Mouse (Mus musculus) midbrain, embryonic 16.5 days (tissue): Measurements from ENCODE around the gene Amotl2. TPM values are rescaled to one million over a fixed set of nuclear protein-coding genes. Genes with fewer than 3 reads are reported as not detected.
A peak's percentile ranks its signal among the peaks of the same experiment; 100 is the strongest.

Source experiments
- ATAC-seq: fragments of 200-750 bp; cut with Nextera tagmentation; 2 replicates; pipeline ENCODE4 v1.8.0; 2017; ENCODE audit warnings: moderate TSS enrichment
- H3K27ac ChIP-seq: fragments of 300-500 bp; sonication (generic); 2 replicates; pipeline ENCODE4 v1.5.1; 2014; ENCODE audit warnings: mild to moderate bottlenecking, low read length, mixed read lengths
- H3K27me3 ChIP-seq: fragments of 300-500 bp; sonication (generic); 2 replicates; pipeline ENCODE4 v1.6.1; 2014; ENCODE audit warnings: low read depth, low read length, mixed read lengths; ENCODE audit not compliant: control insufficient read depth, insufficient read depth
- H3K36me3 ChIP-seq: fragments of 300-500 bp; sonication (generic); 2 replicates; pipeline ENCODE4 v1.6.1; 2014; ENCODE audit warnings: mild to moderate bottlenecking, low read length, moderate library complexity, mixed read lengths; ENCODE audit not compliant: control insufficient read depth, insufficient read depth
- H3K4me1 ChIP-seq: fragments of 300-500 bp; sonication (generic); 2 replicates; pipeline ENCODE4 v1.6.1; 2014; ENCODE audit warnings: mild to moderate bottlenecking, low read length, mixed read lengths; ENCODE audit not compliant: control insufficient read depth, insufficient read depth
- H3K4me2 ChIP-seq: fragments of 300-500 bp; sonication (generic); 2 replicates; pipeline ENCODE4 v1.6.1; 2014; ENCODE audit warnings: mild to moderate bottlenecking, low read length, mixed read lengths
- H3K4me3 ChIP-seq: fragments of 300-500 bp; sonication (generic); 2 replicates; pipeline ENCODE4 v1.5.1; 2014; ENCODE audit warnings: low read depth, mild to moderate bottlenecking, low read length, moderate library complexity, mixed read lengths
- H3K9ac ChIP-seq: fragments of 300-500 bp; sonication (generic); 2 replicates; pipeline ENCODE4 v1.6.1; 2014; ENCODE audit warnings: low read depth, low read length, mixed read lengths
- H3K9me3 ChIP-seq: fragments of 300-500 bp; sonication (generic); replicated peaks from 2 replicates; pipeline ENCODE4 v1.6.1; 2014; ENCODE audit warnings: mild to moderate bottlenecking, low read length, mixed read lengths; ENCODE audit not compliant: control insufficient read depth, poor library complexity, severe bottlenecking
- WGBS: fragments of 180-500 bp; shearing (Covaris S2); extraction: QIAGEN DNeasy Blood & Tissue Kit; methylation state at CpG from one replicate; pipeline ENCODE4 v1.1.7; 2014; 5-methylcytosine and 5-hydroxymethylcytosine counted together
- polyA plus RNA-seq: library from polyadenylated mRNA; unstranded; fragments of >200 nt; fragmentation: Nextera tagmentation; extraction: Ambion mirVana; gene quantifications from 2 replicates; pipeline ENCODE4 v1.2.1, GENCODE M21; 2015

Amotl2 gene
- polyA plus RNA-seq, 1 experiment from 2014 or later, result 58.4 TPM

DNA sequence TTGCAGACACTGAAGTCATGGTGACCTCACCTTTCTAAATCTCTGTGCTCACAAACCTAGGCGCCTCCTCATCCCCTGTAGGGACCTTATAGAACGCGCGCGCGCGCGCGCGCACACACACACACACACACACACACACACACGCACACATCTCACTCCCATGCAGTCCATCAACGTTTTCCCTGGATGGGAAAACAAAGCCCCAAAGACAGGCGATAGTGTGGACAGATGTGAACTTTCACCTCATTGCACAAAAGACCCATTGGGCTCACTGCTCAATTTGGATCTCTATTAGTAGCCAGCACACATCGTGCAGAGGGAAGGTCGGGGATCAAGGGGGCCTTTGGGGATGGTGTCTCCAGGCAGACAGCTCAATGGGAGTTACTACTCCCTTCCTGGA, 25.6 kb upstream of the Amotl2 start:
- Histone ChIP-seq H3K27ac (peak overlapping the region; percentile 96), H3K4me2 (peak overlapping the region; percentile 75), H3K9me3 (no peaks in the 10 kb centered on the region), H3K4me3 (peak overlapping the region; percentile 47), H3K9ac (peak overlapping the region; percentile 80; the same call in 1 of the 2 replicates), H3K36me3 (no peaks in the 10 kb centered on the region), H3K4me1 (peaks cover 18% of the 10 kb centered on the region), H3K27me3 (no peaks in the 10 kb centered on the region)
- ATAC-seq, result no peak
- WGBS, result under 1% methylated on average over 15 of the region's 15 CpGs

GRCm38 (mm10) chr9:102692564-102693475, 23.7 kb upstream of the Amotl2 start:
- Histone ChIP-seq H3K27ac (no peak overlapping the region), H3K4me2 (no peak overlapping the region), H3K36me3 (no peaks in the 10 kb centered on the region), H3K27me3 (no peaks in the 10 kb centered on the region), H3K9ac (no peak overlapping the region), H3K9me3 (no peaks in the 10 kb centered on the region), H3K4me3 (no peak overlapping the region), H3K4me1 (peaks cover 14% of the 10 kb centered on the region)
- ATAC-seq, result no peak
- WGBS, result 44% methylated on average over 9 of the region's 9 CpGs

DNA sequence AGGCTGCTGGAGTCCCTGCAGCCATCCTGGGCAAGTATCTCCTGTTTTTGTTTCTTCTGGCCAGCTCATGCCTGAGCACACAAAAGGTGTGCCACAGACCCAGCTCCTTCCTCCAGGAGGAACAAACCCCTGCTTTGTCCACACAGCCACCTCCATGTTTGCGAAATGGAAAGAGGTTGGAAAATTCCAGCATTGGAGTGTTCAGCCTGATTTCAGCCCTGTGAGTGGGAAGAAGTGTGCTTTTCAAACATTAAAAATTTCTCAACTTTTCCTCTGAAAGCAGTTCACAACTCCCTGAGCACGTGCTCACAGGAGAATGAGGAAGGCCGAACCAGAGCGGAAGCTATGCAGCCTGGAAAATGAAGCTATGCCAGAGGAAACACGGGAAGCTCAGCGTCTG, 15.4 kb upstream of the Amotl2 start:
- no peak for ATAC-seq
- Histone ChIP-seq H3K36me3 (no peaks in the 10 kb centered on the region), H3K4me2 (no peak overlapping the region), H3K9me3 (peaks cover 6% of the 10 kb centered on the region; the same call in 1 of the 2 replicates), H3K4me3 (no peak overlapping the region), H3K27ac (no peak overlapping the region), H3K4me1 (no peaks in the 10 kb centered on the region), H3K9ac (no peak overlapping the region), H3K27me3 (no peaks in the 10 kb centered on the region)
- WGBS, result 89% methylated on average over 6 of the region's 6 CpGs

DNA sequence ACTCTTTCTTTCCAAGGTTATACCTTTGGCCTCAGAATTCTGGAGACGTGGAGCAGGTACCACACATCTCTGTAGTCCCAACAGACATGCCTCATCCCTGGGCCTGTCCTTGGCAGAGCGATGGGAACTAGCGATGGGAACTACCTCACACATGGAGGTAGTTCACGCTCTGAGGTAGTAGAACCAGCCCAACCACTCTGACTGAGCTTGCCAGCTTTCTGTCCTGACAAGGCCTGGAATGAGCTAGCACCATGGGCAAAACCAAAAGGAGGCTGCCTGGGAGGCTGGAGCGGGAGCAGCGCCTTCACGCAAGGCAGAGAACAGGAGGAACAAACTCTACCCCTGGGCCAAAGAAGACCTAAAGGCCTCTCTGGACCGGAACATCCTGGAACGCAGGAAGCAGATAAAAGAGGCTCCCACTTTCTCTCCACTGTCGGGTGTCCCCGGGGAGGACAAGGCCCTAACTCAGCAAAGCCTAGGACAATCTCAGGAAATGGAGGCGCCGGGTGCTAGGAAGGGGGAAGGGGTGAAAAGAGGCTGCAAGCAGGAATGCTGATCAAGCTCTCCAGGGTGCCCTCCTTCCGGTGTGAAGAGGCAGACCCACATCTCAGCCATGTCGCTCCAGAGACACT, 6.9 kb upstream of the Amotl2 start:
- no peaks in the 10 kb centered on the region for H3K4me1 ChIP-seq
- no peak for ATAC-seq
- H3K36me3 ChIP-seq, result no peaks in the 10 kb centered on the region
- H3K27me3 ChIP-seq, result no peaks in the 10 kb centered on the region
- H3K4me3 ChIP-seq, result no peak overlapping the region
- H3K9me3 ChIP-seq, result no peaks in the 10 kb centered on the region
- H3K27ac ChIP-seq, result no peak overlapping the region
- no peak overlapping the region for H3K4me2 ChIP-seq
- no peak overlapping the region for H3K9ac ChIP-seq
- 77% methylated on average over 15 of the region's 15 CpGs for WGBS

DNA sequence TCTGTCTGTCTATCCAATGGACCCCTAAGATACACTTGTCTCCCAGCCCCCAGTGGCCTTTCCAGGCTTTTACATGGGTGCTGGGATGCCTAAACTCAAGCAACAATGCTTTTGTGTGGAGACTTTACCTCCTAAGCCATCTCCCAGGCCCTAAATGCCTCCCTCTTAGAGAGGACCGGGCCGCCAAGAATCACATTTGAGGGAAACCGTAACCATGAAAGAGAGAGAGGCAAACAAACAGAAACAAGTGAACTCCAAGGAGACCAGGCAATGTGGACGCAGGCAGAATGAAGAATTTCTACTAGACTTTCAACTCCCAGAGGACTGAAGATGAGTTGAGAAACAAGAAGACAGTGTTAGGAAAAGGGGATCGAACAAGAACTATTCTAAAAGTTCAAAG, 6.0 kb upstream of the Amotl2 start:
- WGBS, result 59% methylated on average over 5 of the region's 5 CpGs
- H3K27me3 ChIP-seq, result no peaks in the 10 kb centered on the region
- H3K36me3 ChIP-seq, result no peaks in the 10 kb centered on the region
- ATAC-seq, result no peak
- no peak overlapping the region for H3K9ac ChIP-seq
- H3K4me1 ChIP-seq, result no peaks in the 10 kb centered on the region; the same call in 1 of the 2 replicates
- H3K4me3 ChIP-seq, result no peak overlapping the region
- no peak overlapping the region for H3K27ac ChIP-seq
- no peaks in the 10 kb centered on the region for H3K9me3 ChIP-seq
- no peak overlapping the region for H3K4me2 ChIP-seq

- no peak for ATAC-seq
- no peak overlapping the region for H3K4me2 ChIP-seq
- H3K27ac ChIP-seq, result no peak overlapping the region
- no peaks in the 10 kb centered on the region for H3K9me3 ChIP-seq
- no peaks in the 10 kb centered on the region for H3K27me3 ChIP-seq
- 58% methylated on average over 2 of the region's 2 CpGs for WGBS
- H3K4me3 ChIP-seq, result no peak overlapping the region
- H3K9ac ChIP-seq, result no peak overlapping the region
- no peaks in the 10 kb centered on the region for H3K36me3 ChIP-seq
- peaks cover 8% of the 10 kb centered on the region for H3K4me1 ChIP-seq
Observed at GRCm38 (mm10) chr9:102713797-102714196, 2.7 kb upstream of the Amotl2 start.

GRCm38 (mm10) chr9:102714893-102715505, 1.5 kb upstream of the Amotl2 start:
- no peak overlapping the region for H3K4me3 ChIP-seq
- 13% methylated on average over 7 of the region's 7 CpGs for WGBS
- no peak overlapping the region for H3K9ac ChIP-seq
- no peaks in the 10 kb centered on the region for H3K27me3 ChIP-seq
- no peaks in the 10 kb centered on the region for H3K9me3 ChIP-seq
- ATAC-seq, result no peak
- no peaks in the 10 kb centered on the region; the same call in 1 of the 2 replicates for H3K36me3 ChIP-seq
- peaks cover 11% of the 10 kb centered on the region for H3K4me1 ChIP-seq
- H3K27ac ChIP-seq, result no peak overlapping the region
- H3K4me2 ChIP-seq, result no peak overlapping the region

DNA sequence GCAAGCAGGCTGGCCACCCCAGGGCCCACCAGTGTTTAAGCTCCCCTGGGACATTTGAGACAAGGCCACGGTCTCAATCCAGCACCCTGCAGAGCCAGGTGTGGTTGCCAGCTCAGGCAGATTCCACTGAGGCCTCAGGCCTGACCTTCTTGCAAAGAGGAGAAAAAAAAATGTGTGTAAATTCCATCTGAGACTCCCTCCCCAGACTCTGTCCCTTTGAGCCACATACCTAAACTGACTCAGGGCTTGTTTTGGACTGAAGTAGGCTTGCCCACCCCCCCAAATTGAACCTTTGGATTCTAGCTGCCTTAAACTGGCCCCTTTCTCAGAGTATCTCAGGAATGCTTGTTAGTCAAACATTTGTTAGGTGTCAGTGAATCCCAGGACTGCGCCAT, 969 bp upstream of the Amotl2 start:
- Histone ChIP-seq H3K27ac (no peak overlapping the region), H3K9ac (no peak overlapping the region), H3K9me3 (no peaks in the 10 kb centered on the region), H3K4me1 (peaks cover 16% of the 10 kb centered on the region), H3K4me2 (no peak overlapping the region), H3K36me3 (peaks cover 5% of the 10 kb centered on the region; the same call in 1 of the 2 replicates), H3K27me3 (no peaks in the 10 kb centered on the region), H3K4me3 (no peak overlapping the region)
- 54% methylated on average over 2 of the region's 2 CpGs for WGBS
- ATAC-seq, result no peak
